Mouse (Mus musculus) frontal cortex, adult 2 months (tissue): Measurements from ENCODE around the gene Btg1-ps2. TPM values are rescaled to one million over a fixed set of nuclear protein-coding genes. Genes with fewer than 3 reads are reported as not detected.
"Not testable (repeated sequence)": the region's sequence is repeated elsewhere in the genome, so short reads cannot be mapped to it uniquely, and the experiment has no call there.

Experiments
- DNase-seq, 2 experiments: peaks; one replicate each; pipeline ENCODE4 v3.0.0; 2022; ENCODE audit warnings: low spot score in 1 of 2; ENCODE audit errors: extremely low spot score in 1 of 2
- polyA plus RNA-seq: library from polyadenylated mRNA; depleted of rRNA; stranded (reverse); fragments of >200 nt; gene quantifications from 2 replicates; pipeline ENCODE4 v1.2.3, GENCODE M21; 2012; rRNA removed

Gene Btg1-ps2
- polyA plus RNA-seq = not detected in 2 replicates

DNA sequence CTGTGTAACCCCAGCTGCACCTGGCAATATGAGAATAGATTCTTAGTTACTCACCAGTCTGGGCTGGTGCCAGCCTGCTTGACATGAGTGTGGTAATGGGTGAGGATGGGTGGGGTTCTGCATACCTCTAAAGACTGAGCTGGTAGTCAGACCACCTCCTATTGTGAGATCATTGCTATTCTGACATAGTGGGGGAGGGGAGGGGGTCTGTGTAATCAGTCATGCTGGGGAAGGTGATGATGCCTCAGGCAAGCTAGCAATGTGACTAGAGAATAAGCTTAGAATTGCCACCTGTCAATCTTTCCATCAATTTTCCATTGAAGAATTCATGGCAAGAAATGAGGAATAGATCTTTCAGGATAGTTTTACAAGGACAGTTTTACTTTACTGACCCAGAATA is at the start of gene Btg1-ps2:
Gene Btg1-ps2 (minus strand): TSS at position 101 of the 400 bp plus-strand sequence.
- DNase-seq = not testable (repeated sequence)

- no peak for DNase-seq
These were observed 42.1 kb upstream of the Btg1-ps2 start, which contains the start of gene Rhox11 for GRCm38 (mm10) chrX:38085041-38085440. Gene Rhox11 (minus strand): TSS chrX:38085141.

- peak in 1 of 2 experiments; percentile 62 for DNase-seq
These were observed 41.3 kb upstream of the Btg1-ps2 start for GRCm38 (mm10) chrX:38084226-38084625.

GRCm38 (mm10) chrX:38066175-38066574 is 23.3 kb upstream of the Btg1-ps2 start, which contains the start of gene Rhox10:
Gene Rhox10 (plus strand): TSS chrX:38066475.
- no peak for DNase-seq

DNA sequence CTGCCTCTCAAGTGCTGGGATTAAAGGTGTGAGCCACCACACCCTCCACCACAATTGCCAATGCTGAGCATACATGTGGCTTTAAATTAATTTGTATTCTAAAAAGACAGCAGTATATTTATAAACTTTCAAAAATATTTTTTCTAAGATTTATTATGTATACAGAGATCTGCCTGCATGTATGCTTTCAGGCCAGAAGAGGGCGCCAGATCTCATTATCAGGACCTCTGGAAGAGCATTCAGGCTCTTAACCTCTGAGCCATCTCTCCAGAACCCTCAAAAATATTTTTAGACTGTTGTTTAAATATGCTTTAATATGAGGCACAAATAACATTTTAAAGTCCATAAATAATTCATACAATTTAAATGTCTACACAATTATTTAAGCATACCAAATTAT is 18.6 kb upstream of the Btg1-ps2 start:
- DNase-seq = peak in 1 of 2 experiments; percentile 28

DNA sequence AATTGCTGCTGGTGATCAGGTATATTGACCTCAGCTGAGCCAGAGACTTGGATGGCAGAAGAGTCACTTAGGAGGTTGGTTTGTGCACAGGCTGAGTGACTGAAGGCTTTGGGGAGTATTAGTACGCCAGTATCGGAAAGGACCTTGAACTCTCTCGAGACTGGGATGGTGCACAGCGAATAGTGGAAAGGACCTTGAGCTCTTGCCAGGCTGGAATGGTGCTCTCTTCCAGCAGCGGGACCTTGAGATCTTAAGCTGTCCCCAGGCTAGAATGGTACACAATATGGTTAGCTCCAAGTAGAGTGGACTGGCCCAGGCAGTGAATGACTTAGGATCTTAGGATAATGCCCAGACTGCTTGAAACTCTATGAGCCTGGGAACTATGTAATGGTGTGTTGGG is 3.2 kb downstream of the Btg1-ps2 start:
- DNase-seq = no peak

DNA sequence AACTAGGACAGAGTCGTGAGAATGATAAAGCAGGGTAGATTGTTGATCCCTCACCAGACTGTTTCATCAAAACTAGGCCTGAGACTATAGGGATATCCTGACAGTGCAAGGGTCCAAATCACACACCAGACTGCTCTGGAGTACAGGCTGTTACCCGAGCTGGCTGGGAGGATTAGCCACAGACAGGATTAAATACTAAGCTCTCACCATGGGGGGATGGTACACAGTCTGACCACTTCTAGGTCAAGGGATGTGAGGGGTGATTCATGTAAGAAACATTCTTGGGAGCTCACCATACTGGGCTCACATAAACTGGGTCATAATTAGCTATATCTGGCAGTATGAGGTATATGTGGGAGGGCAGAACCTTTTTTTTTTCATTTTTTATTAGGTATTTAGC is 9.1 kb downstream of the Btg1-ps2 start:
- DNase-seq = no peak

DNA sequence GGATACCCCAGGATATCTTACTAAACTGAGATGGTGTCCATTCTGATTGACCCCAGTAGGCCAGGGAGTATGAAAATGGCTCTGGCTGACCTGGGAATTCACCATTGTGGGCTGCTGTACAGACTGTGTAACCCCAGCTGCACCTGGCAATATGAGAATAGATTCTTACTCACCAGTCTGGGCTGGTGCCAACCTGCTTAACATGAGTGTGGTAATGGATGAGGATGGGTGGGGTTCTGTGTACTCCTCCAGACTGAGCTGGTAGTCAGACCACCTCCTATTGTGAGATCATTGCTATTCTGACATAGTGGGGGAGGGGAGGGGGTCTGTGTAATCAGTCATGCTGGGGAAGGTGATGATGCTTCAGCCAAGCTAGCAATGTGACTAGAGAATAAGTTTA is 24.3 kb downstream of the Btg1-ps2 start, which contains the start of gene Btg1-ps1:
Gene Btg1-ps1 (minus strand): TSS at position 219 of the 400 bp plus-strand sequence.
- not testable (repeated sequence) for DNase-seq

GRCm38 (mm10) chrX:38008756-38009155 is 34.2 kb downstream of the Btg1-ps2 start:
- DNase-seq = no peak

Other genes starting within 250 kb of the Btg1-ps2 start
- 0.16 and 1.8 TPM in 2 replicates for gene Rhox5, start 238.3 kb downstream of the Btg1-ps2 start, polyA plus RNA-seq
- gene Rhox6, start 216.2 kb downstream of the Btg1-ps2 start, polyA plus RNA-seq = 0.78 and 2.2 TPM in 2 replicates
- gene Rhox7a, start 211.4 kb downstream of the Btg1-ps2 start, polyA plus RNA-seq = not detected in 2 replicates
- gene Rhox8, start 164.2 kb downstream of the Btg1-ps2 start, polyA plus RNA-seq = not detected in 2 replicates
- gene Rhox7b, start 145.9 kb downstream of the Btg1-ps2 start, polyA plus RNA-seq = not detected in 2 replicates
- gene Rhox9, start 141.3 kb downstream of the Btg1-ps2 start, polyA plus RNA-seq = 0.80 and 2.9 TPM in 2 replicates
- not detected in 2 replicates for gene Btg1-ps1, start 24.3 kb downstream of the Btg1-ps2 start, polyA plus RNA-seq
- gene Rhox10, start 23.4 kb upstream of the Btg1-ps2 start, polyA plus RNA-seq = not detected in 2 replicates
- gene Rhox11, start 42.0 kb upstream of the Btg1-ps2 start, polyA plus RNA-seq = not detected in 2 replicates
- gene Rhox12, start 67.8 kb upstream of the Btg1-ps2 start, polyA plus RNA-seq = 0.10 TPM in 1 of 2 replicates, not detected in the other
- gene Rhox13, start 78.1 kb upstream of the Btg1-ps2 start, polyA plus RNA-seq = not detected in 2 replicates
- gene Zbtb33, start 146.7 kb upstream of the Btg1-ps2 start, polyA plus RNA-seq = 9.8 and 10.9 TPM in 2 replicates
- gene Tmem255a, start 209.3 kb upstream of the Btg1-ps2 start, polyA plus RNA-seq = 32.2 and 33.3 TPM in 2 replicates